Mouse (Mus musculus) cerebellum, postnatal 36 days (tissue): ENCODE results near the gene Rrp8.

Source experiments
- DNase-seq, 2 experiments: peaks; one replicate each; pipeline ENCODE4 v3.0.0; 2021 to 2022; ENCODE audit warnings: mixed read lengths in 2 of 2

The Rrp8 gene

DNA sequence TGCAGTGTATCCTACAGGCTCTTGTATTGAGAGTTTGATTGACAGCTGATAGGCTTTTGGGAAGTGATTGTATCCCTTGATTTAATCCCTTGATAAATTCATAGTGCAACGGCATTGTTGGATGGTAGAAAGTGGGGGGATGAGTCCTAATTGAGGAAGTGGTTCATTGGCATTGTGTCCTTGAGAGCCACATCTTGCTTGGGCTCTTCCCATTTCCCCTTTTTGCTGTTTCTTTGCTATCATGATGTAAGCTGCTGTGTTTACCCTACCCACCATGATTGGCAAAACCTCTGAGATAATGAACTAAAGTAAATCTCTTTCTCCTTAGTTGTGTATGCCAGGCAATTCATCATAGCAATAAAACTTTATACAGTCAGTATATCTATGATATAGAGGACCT lies 46.3 kb downstream of the Rrp8 start:
- no peak for DNase-seq

DNA sequence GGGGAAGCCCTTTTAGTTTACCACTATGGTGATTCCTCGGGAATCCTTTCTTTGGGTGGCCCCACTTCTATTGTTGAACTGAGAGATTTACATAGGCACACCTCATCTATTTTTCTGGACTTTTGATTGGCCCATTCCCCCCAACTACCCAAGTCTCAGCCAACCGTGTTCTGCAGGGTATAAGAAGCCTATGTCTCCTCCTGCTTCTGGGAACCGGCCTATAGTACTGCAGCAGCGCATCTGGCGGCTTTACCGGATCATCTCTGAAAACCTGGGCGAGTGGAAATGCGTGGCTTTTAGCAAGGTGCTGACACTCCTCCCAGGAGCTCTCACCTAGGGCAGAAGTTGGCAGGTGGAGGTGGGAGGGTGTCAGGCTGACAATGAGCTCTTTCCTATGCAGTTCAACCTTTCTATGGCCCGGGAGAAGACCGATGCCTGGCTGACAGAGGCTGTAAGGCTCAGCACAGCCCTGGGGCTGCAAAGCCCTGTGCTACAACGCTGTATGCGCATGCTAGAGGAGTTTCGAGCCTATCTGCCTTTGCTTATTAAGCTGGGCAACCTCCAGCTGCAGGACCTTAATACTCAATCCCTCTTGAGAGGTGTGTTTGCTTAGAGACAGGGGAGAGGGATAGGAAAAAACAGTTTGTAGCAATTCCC lies 51.5 kb downstream of the Rrp8 start:
- no peak for DNase-seq
